Comparison of ENCODE assay signal across 20 mouse cellular contexts in genomic region chr12:83033171-83033835, GRCm38 (mm10).
DNase-seq lines count a peak whose midpoint lies in the region; ATAC-seq lines count a peak whose summit lies in the region.
"Had no signal": no experiment of that assay in that cellular context is flagged by ENCODE, and none has a peak within 500 bp of the region (broad histone marks: within the 10 kb centered on the region; RNA-seq: fewer than 3 reads in every experiment).

No protein-coding gene starts in this region.

- H3K27ac ChIP-seq in heart, embryonic 10.5 days, result peak overlapping the region; percentile 17; the same call in 1 of the 2 replicates
- no peak overlapping the region for H3K27ac ChIP-seq in heart, embryonic 12.5 days (ENCODE audit: poor library complexity, severe bottlenecking)
- H3K27ac ChIP-seq: embryonic facial prominence, embryonic 10.5 days; forebrain, embryonic 13.5 days; heart, adult 2 months; heart, embryonic 13.5 days had no signal

- 67% methylated on average over 7 of the region's 7 CpGs for WGBS in heart, embryonic 10.5 days
- WGBS in heart, embryonic 12.5 days, result 68% methylated on average over 7 of the region's 7 CpGs

- H3K36me3 ChIP-seq in heart, embryonic 10.5 days, result no peaks in the 10 kb centered on the region
- no peaks in the 10 kb centered on the region for H3K36me3 ChIP-seq in heart, embryonic 12.5 days
- H3K36me3 ChIP-seq: embryonic facial prominence, embryonic 10.5 days; G1E; heart, embryonic 13.5 days had no signal

- H3K9ac ChIP-seq in heart, embryonic 12.5 days, result no peak overlapping the region
- H3K9ac ChIP-seq: forebrain, embryonic 13.5 days; forebrain, postnatal 0 days; heart, embryonic 13.5 days had no signal

- no peak for DNase-seq in heart, embryonic 10.5 days (ENCODE audit: low spot score)
- DNase-seq in left cerebral cortex, postnatal 4 days, result peak; percentile 17
- DNase-seq in left cerebral cortex, postnatal 25 days (ENCODE audit: low spot score in 2 of 2), result no peak
- DNase-seq in Muller cell, postnatal 12 days (ENCODE audit: inconsistent ontology term), result peak; percentile 72
- DNase-seq in kidney, postnatal 10 days, result no peak
- no peak for DNase-seq in kidney, adult 9 months
- DNase-seq: adrenal gland, postnatal 10 days; B cell, adult 2 months; forebrain, postnatal 0 days; gastrocnemius, postnatal 14 days; heart, adult 2 months; heart, postnatal 36 days; kidney, adult 2 months had no signal

- no peak overlapping the region for H3K4me3 ChIP-seq in heart, embryonic 10.5 days
- H3K4me3 ChIP-seq in heart, embryonic 12.5 days, result no peak overlapping the region
- H3K4me3 ChIP-seq: embryonic facial prominence, embryonic 10.5 days; forebrain, embryonic 13.5 days; heart, adult 2 months; heart, embryonic 13.5 days had no signal

- H3K27me3 ChIP-seq in heart, embryonic 10.5 days (ENCODE audit: insufficient read depth, poor library complexity, severe bottlenecking), result no peaks in the 10 kb centered on the region
- H3K27me3 ChIP-seq in heart, embryonic 12.5 days (replicated peaks), result no peaks in the 10 kb centered on the region
- H3K27me3 ChIP-seq: forebrain, embryonic 13.5 days; heart, embryonic 13.5 days had no signal

- no peaks in the 10 kb centered on the region for H3K9me3 ChIP-seq in heart, embryonic 10.5 days
- H3K9me3 ChIP-seq in heart, embryonic 12.5 days (replicated peaks), result no peaks in the 10 kb centered on the region
- H3K9me3 ChIP-seq: embryonic facial prominence, embryonic 10.5 days; forebrain, embryonic 13.5 days; G1E; heart, embryonic 13.5 days had no signal

- peaks cover 30% of the 10 kb centered on the region for H3K4me1 ChIP-seq in heart, embryonic 10.5 days
- H3K4me1 ChIP-seq in heart, embryonic 12.5 days (replicated peaks), result peaks cover 30% of the 10 kb centered on the region

- no peak for ATAC-seq in heart, embryonic 12.5 days (ENCODE audit: insufficient number of reproducible peaks, low FRiP score)
- ATAC-seq: CD4-positive, CD25-positive, alpha-beta regulatory T cell, adult 4 months; forebrain, embryonic 13.5 days; forebrain, postnatal 0 days; intestine, embryonic 16.5 days had no signal

- no peak overlapping the region for H3K4me2 ChIP-seq in heart, embryonic 12.5 days
- H3K4me2 ChIP-seq: forebrain, embryonic 13.5 days; heart, embryonic 13.5 days had no signal

- intact Hi-C loops in left cerebral cortex, postnatal 4 days (cut with DNase I), result no loop called here
- intact Hi-C loops in left cerebral cortex, postnatal 25 days (cut with DNase I), result no loop called here

Comparison
In these comparisons a context has a peak if more than half of its experiments do, and no peak if none do; other contexts are left out.
1. DNase-seq: peak in left cerebral cortex, postnatal 4 days (single experiment) and Muller cell, postnatal 12 days (single experiment); none in heart, embryonic 10.5 days (single experiment), left cerebral cortex, postnatal 25 days (0 of 2), kidney, postnatal 10 days (single experiment) and kidney, adult 9 months (single experiment).